Mouse (Mus musculus) NIH3T3 (cell line): Measurements from ENCODE around the gene Mst1.

ENCODE experiments used
- DNase-seq: peaks from one replicate; pipeline ENCODE4 v3.0.0-alpha.2; 2012; ENCODE audit warnings: low read depth

Mst1 gene

GRCm38 (mm10) chr9:108080168-108080567, at the start of gene Mst1:
TSS of gene Mst1 (plus strand) at chr9:108080436.
- no peak for DNase-seq

- no peak for DNase-seq
Measured at GRCm38 (mm10) chr9:108032126-108032525, 48.1 kb upstream of the Mst1 start.

GRCm38 (mm10) chr9:108035331-108036156, 44.7 kb upstream of the Mst1 start:
- DNase-seq: no peak

GRCm38 (mm10) chr9:108044751-108045492, 35.3 kb upstream of the Mst1 start:
- DNase-seq: peak; percentile 31

- DNase-seq: no peak
Measured at GRCm38 (mm10) chr9:108046582-108046981, 33.7 kb upstream of the Mst1 start.

GRCm38 (mm10) chr9:108047601-108048565, 32.4 kb upstream of the Mst1 start:
- no peak for DNase-seq

- peak; percentile 53 for DNase-seq
Measured at GRCm38 (mm10) chr9:108048566-108048955, 31.7 kb upstream of the Mst1 start.

- peak; percentile 97 for DNase-seq
Measured at GRCm38 (mm10) chr9:108049016-108049455, 31.2 kb upstream of the Mst1 start, which contains the start of gene Gmppb. TSS of gene Gmppb (plus strand) at chr9:108049242.

- DNase-seq: no peak
Measured at GRCm38 (mm10) chr9:108049561-108050251, 30.5 kb upstream of the Mst1 start.

- no peak for DNase-seq
Measured at GRCm38 (mm10) chr9:108051184-108051930, 28.9 kb upstream of the Mst1 start.

- DNase-seq: no peak
Measured at GRCm38 (mm10) chr9:108051931-108052220, 28.4 kb upstream of the Mst1 start.

- no peak for DNase-seq
Measured at GRCm38 (mm10) chr9:108052411-108052810, 27.8 kb upstream of the Mst1 start.

GRCm38 (mm10) chr9:108052885-108053664, 27.2 kb upstream of the Mst1 start, which contains the start of gene Amigo3:
TSS of gene Amigo3 (plus strand) at chr9:108053159.
- peak; percentile 97 for DNase-seq

- DNase-seq: no peak
Measured at GRCm38 (mm10) chr9:108053665-108054225, 26.5 kb upstream of the Mst1 start.

- no peak for DNase-seq
Measured at GRCm38 (mm10) chr9:108054331-108055040, 25.8 kb upstream of the Mst1 start.

- DNase-seq: no peak
Measured at GRCm38 (mm10) chr9:108055061-108055460, 25.2 kb upstream of the Mst1 start.

- DNase-seq: no peak
Measured at GRCm38 (mm10) chr9:108055661-108056237, 24.5 kb upstream of the Mst1 start.
